Mouse (Mus musculus) embryo, embryonic 10.5 days (tissue): ENCODE results near the gene Gm10031.
"Not testable (repeated sequence)": the region's sequence is repeated elsewhere in the genome, so short reads cannot be mapped to it uniquely, and the experiment has no call there.

ENCODE experiments used
- DNase-seq: peaks from one replicate; pipeline ENCODE4 v3.0.0-alpha.2; 2015; ENCODE audit warnings: low spot score

Gm10031 gene

GRCm38 (mm10) chr1:156523842-156524241 is at the start of gene Gm10031:
TSS of gene Gm10031 (plus strand) at chr1:156524012.
- not testable (repeated sequence) for DNase-seq

GRCm38 (mm10) chr1:156474854-156475253 is 49.0 kb upstream of the Gm10031 start:
- no peak for DNase-seq

- DNase-seq = no peak
Measured at GRCm38 (mm10) chr1:156476016-156476415, 47.8 kb upstream of the Gm10031 start.

GRCm38 (mm10) chr1:156476535-156476934 is 47.3 kb upstream of the Gm10031 start:
- no peak for DNase-seq

- DNase-seq = no peak
Measured at GRCm38 (mm10) chr1:156481826-156482225, 42.0 kb upstream of the Gm10031 start.

GRCm38 (mm10) chr1:156487498-156487897 is 36.3 kb upstream of the Gm10031 start:
- DNase-seq = no peak

GRCm38 (mm10) chr1:156488031-156488430 is 35.8 kb upstream of the Gm10031 start:
- DNase-seq = no peak

- DNase-seq = no peak
Measured at GRCm38 (mm10) chr1:156491226-156491796, 32.5 kb upstream of the Gm10031 start.

GRCm38 (mm10) chr1:156495025-156495424 is 28.8 kb upstream of the Gm10031 start:
- DNase-seq = no peak

- no peak for DNase-seq
Measured at GRCm38 (mm10) chr1:156496910-156497309, 26.9 kb upstream of the Gm10031 start.

GRCm38 (mm10) chr1:156504945-156505523 is 18.8 kb upstream of the Gm10031 start:
- DNase-seq = peak; percentile 18

GRCm38 (mm10) chr1:156505901-156506300 is 17.9 kb upstream of the Gm10031 start:
- DNase-seq = no peak

GRCm38 (mm10) chr1:156507753-156508152 is 16.1 kb upstream of the Gm10031 start:
- no peak for DNase-seq

GRCm38 (mm10) chr1:156520136-156520780 is 3.6 kb upstream of the Gm10031 start:
- no peak for DNase-seq

GRCm38 (mm10) chr1:156521796-156522517 is 1.9 kb upstream of the Gm10031 start:
- no peak for DNase-seq

- not testable (repeated sequence) for DNase-seq
Measured at GRCm38 (mm10) chr1:156532476-156533175, 8.8 kb downstream of the Gm10031 start.

- DNase-seq = no peak
Measured at GRCm38 (mm10) chr1:156533483-156533882, 9.7 kb downstream of the Gm10031 start.

GRCm38 (mm10) chr1:156533911-156534310 is 10.1 kb downstream of the Gm10031 start:
- DNase-seq = no peak

- no peak for DNase-seq
Measured at GRCm38 (mm10) chr1:156537031-156537430, 13.2 kb downstream of the Gm10031 start.

- no peak for DNase-seq
Measured at GRCm38 (mm10) chr1:156537701-156538100, 13.9 kb downstream of the Gm10031 start.

- peak; percentile 47 for DNase-seq
Measured at GRCm38 (mm10) chr1:156538382-156538781, 14.6 kb downstream of the Gm10031 start.
